Mouse (Mus musculus) T-helper 1 cell (primary cell): ENCODE results near the gene Gm44579.

Experiments
- in situ Hi-C: fragments of 300-600 bp; cut with MboI, MseI; formaldehyde crosslinking; loops from one replicate; pipeline ENCODE4 v1.15.1; 2025; ENCODE audit warnings: high pct_unique_total_duplicates

Gene Gm44579

DNA sequence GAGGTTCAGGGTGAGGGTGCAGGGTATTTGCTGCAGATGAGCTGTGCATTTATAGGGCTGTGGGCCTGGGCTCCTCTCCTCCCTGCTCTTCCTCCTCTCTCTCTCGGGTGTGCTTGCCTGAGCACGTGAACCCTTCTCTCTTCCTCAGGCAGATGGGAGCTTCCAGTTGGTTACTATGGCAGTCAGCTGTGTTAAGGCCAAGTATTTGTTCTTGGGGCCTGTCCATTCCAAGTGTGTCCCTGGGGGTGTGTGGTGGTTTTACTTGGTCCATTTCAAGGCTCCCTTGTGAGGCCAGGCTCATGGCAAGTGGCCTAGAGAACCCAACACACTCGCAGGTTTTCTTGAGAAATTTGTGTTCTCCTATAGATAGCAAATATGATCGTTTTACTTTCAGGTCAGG lies at the start of gene Gm44579, which contains the start of gene Olfr287:
Gene Gm44579, minus strand, starts transcription at position 101 of the 400 bp plus-strand sequence.
Gene Olfr287, minus strand, starts transcription at position 180 of the 400 bp plus-strand sequence.
- in situ Hi-C loops: no loop called here

DNA sequence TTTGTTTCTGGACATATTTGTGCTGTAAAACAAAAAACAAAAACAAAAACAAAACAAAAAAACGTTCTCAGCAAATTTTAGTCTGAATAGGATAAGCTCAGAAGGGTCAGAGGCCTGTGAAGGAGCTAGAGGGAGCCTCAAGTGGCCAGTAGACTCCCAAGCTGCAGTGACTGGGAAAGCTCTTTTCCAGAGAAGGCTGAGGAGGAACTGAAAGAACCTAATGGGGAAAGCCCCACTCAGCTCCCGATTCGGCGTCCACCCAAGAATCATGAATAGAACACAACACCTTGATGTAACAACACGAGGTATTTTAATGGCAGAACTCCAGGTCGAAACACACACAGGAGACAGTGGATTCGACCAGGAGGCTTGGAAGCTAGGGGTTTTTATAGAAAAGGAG lies 37.0 kb upstream of the Gm44579 start:
- in situ Hi-C loops: no loop called here

DNA sequence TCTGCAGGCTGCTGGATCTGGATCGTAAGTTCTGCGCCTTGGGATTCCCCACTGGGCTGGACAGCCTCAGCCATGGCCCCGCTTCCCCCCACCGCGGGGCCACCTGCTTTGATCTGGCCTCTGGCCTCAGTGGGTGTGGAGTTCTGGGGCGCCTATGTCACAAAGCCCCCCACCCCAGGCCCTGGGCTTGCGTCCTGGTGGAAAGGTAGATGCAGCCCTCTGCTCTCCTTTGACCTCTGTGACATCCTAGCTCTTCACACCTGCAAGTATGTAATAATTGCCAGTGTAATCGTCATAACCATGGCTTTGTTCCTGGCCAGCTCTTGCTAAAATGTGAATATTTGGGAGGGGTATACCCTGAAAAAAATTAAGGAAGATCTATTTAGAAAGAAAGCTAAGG lies 36.4 kb upstream of the Gm44579 start, which contains the start of gene H1fnt:
Gene H1fnt, minus strand, starts transcription at position 101 of the 400 bp plus-strand sequence.
- in situ Hi-C loops: no loop called here

DNA sequence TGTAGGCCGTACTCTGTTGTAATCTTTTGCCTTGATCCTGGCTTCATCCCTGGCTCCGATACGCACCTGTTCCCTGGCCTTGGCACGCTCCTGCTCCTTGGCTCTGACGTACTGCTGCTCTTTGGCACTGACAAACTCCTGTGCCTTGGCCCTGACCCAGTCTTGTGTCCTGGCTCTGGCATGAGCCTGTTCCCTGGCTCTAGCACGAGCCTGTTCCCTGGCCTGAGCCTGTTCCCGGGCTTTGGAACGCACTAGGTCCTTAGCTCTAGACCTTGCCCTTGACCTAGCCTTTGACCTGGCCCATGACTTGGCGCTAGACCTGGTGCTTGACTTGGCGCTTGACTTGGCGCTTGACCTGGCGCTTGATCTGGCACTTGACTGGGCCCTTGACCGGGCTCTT lies 35.5 kb upstream of the Gm44579 start:
- in situ Hi-C loops: no loop called here

DNA sequence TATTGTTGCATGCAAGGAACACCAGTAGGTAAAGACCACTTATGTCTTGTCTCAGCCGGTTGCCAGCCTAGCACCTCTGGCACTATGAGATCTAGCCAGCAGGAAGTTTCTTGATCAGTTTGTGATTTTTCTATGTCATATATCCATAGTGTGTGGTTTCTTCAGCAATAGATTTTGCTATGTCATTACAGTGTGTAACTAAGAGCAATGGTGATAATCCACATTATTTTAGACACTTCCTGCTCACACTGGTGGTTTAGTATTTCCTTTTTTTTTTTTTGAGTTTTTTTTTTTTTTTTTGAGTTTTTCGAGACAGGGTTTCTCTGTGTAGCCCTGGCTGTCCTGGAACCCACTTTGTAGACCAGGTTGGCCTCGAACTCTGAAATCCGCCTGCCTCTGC lies 14.7 kb upstream of the Gm44579 start:
- in situ Hi-C loops: no loop called here

DNA sequence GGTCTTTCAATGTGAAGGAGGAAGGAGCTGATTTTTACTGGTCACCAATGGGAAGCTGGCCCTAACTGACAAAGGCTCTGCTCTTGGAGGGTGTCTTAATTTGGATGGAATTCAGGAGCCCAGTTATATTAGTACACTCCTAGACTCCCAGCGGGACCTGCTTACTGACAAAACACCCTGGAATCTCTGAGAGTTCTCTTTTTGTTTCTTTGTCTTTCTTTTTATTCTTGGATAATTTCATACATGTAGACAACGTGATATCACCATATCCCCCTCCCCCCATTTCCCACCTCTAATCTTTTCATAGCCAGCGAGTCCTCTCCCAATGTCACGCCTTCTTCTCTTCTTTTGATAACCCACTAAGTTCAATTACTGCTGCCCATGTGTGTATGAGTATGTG lies 13.6 kb upstream of the Gm44579 start, which contains the start of gene Olfr286:
Gene Olfr286, minus strand, starts transcription at position 101 of the 400 bp plus-strand sequence.
- in situ Hi-C loops: no loop called here

DNA sequence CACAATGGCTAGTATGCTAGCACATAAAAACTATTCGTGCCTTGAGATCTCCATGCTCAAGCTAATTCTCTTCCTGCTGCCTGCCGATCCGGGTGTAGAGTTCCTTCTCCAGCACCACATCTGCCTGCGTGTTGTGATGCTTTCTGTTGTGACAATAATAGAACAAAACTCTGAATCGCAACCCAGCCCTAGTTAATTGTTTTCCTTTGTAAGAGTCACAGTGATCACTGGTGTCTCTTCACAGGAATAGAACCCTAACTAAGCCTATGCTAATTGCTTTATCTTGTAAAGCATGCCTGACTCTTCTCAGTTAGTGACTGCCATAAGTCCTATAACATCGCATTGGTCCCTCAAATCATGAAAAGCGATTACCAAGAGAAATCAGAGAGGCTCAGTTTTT lies 5.3 kb upstream of the Gm44579 start:
- in situ Hi-C loops: no loop called here

DNA sequence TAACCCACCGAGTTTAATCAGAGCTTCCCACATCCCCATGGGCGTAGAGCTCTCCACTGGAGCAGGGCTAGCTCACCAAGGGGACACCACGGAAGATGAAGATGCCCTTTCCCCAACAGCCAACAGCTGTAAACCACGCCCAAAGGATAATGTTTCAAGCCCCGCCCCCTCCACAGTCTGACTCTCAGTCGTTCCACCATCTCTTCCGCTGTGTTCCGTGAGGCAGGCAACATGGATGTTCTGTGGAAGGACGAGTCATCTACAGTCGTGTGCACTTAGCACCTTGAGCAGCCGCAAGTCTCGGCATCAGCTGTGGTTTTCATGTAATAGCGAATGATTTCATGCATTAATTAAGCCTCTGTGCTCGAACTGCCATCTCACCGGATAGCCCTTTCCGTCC lies 4.8 kb upstream of the Gm44579 start:
- in situ Hi-C loops: no loop called here

DNA sequence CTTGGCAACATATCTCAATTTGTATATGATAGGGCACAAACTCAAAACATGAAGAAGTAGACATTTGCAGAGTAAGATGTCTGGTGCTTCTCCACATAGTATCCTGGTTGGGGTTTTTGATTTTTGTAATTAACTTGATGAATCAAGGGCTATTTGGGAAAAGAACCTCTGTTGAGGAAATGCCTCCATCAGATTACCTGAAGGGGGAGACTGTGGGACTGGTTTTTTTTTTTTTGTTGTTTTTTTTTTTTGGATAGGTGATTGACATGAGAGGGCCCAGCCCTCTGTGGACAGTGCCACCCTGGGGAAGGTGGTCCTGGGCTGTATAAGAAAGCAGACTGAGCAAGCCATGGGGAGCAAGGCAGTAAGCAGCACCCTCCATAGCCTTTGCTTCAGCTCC lies 1.6 kb upstream of the Gm44579 start:
- in situ Hi-C loops: no loop called here

DNA sequence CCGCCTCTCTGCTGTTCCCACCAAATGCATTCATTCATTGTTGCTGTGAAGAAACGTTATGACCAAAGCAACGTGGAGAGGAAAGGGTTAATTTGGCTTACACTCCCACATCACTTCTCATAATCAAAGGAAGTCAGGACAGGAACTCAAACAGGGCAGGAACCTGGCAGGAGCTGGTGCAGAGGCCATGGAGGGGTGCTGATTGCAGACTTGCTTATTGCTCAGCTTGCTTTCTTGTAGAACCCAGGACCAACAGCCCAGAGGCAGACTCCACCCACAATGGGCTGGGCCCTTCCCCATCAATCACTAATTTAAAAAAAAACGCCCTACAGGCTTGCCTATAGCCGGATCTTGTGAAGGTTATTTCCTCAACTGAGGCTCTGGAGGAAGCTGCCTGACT lies 6.6 kb downstream of the Gm44579 start:
- in situ Hi-C loops: no loop called here

DNA sequence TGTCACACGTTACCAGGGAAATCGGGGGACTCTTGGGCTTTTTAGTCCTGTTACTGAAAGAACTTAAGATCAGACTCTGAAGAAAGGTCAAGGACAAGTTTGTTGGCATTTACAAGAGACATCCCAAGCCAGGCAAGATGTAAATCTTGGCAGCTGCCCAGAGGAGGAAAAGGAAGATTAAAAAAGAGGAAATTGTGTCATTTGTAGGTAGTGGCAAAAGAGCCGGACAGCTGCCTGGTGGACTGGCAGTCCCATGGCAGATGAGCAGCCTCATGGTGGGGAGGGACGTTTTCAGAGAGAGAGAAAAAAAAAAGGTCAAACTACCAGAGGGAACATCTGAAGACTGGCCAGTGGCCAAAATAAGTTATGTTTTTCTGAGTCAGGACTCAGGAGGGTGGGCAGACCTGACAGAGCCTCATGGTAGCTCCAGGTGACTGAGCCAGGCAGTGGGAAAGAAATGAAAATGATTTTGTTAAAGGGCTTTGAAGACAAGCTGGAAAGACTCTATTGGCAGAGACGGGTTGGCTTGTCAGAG lies 7.4 kb downstream of the Gm44579 start:
- in situ Hi-C loops: no loop called here

DNA sequence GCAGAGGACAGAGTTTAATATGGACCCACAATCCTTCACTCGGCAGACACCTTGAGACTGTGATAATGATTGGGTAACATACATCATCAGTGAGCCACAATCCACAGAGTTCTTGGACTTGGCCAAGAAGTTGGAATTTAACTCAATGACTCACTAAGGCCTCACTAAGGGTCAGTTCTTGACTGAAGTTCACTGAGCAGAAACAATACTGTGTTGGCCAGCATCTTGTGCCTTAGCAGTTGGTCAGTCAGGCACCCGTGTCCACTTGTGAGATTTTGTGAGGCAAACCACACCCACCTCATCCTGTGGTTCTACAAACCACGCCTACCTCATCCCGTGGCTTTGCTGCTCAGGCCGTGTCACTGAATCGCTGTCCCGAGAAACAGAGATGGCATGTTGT lies 11.1 kb downstream of the Gm44579 start:
- in situ Hi-C loops: no loop called here

DNA sequence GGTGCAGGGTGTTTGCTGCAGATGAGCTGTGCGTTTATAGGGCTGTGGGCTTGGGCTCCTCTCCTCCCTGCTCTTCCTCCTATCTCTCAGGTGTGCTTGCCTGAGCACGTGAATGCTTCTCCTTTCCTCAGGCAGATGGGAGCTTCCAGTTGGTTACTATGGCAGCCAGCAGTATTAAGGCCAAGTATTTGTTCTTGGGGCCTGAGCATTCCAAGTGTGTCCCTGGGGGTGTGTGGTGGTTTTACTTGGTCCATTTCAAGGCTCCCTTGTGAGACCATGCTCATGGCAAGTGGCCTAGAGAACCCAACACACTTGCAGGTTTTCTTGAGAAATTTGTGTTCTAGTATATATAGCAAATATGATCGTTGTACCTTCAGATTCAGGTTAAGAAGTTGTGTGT lies 25.3 kb downstream of the Gm44579 start, which contains the start of gene Olfr288:
Gene Olfr288, minus strand, starts transcription at position 101 of the 400 bp plus-strand sequence.
- in situ Hi-C loops: no loop called here

DNA sequence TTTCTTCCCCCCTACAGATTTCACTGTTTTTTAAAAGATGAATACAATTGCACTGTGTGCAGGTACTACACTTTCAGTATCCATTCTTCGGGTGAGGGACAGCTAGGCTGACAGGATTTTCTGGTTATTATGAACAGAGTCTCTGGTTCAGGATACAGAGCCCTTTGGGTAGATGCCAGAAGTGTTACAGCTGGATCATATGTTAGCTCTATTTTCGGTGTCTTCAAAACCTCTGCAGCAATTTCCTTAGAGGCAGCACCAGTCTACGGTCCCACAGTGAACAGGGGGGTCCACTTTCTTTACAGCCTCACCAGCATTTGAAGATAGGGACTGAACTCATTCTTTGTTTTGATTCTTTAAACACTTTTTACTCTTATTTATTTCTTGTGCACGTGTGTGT lies 36.3 kb downstream of the Gm44579 start:
- in situ Hi-C loops: loop anchor here (5.0 to 10.0 kb wide), 2 partner anchors 213 to 320 kb away; no protein-coding TSS in a partner anchor

DNA sequence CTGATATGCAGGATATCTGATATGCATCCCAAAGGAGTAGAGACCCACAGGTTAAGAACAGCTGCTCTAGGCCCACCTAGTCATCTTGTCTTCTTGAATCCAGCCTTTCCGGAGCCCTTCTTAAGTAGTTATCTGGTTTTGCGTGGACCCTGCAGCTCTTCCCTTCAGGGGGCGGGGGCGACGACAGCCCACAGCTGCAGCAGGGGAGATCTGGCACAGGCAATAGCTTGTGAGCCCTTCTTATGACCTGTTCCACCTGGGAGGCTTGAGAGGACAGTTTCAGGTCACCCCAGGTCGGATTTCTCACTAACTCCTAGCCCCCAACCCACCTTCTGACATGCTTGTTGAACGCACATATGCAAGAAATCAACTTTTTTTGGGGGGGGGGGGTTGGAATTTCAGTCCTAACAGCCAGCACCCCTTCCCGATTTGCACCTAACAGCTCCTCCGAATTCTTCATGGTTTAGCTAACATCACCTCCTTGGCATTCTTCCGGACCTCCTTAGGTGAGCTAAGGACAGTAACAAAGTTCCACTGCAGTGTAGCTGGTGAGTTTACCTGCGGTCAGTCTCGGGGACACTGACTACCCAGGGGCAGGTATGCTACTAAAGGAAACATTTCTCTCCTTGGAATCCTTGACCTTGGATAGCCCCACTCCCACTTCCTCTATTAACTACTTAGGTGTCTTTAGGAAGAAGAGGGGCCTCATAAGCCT lies 38.8 kb downstream of the Gm44579 start:
- in situ Hi-C loops: loop anchor here (5.0 to 10.0 kb wide), 2 partner anchors 215 to 323 kb away; no protein-coding TSS in a partner anchor

DNA sequence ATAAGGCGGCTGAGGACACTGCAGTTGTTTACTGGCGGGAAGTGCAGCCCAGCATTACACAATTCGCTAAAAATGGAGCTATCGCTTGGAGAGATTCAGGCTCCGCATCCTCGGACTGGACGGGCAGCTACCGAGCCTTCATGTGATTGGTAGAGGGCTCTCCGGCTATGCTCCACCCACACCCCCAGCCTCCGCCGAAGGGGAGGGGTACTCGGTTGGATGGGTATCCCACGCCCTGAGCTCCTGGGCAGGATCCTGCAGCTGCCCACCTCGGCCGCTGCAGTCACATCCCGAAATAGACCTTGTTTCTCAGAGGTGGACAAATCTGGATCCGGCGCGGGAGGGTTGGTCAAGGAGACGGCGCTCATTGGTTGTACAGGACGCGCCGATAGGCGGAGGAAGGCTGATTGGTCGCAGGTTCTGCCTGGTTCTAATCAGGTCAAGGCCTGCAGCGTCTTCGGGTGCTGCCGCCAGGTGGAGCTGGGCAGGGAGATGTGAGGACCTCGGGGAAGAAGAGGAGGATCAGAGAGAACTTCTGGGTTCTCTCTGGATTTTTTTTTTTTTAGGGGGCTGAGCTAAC lies 39.6 kb downstream of the Gm44579 start:
- in situ Hi-C loops: loop anchor here (5.0 to 10.0 kb wide), 2 partner anchors 216 to 324 kb away; no protein-coding TSS in a partner anchor

DNA sequence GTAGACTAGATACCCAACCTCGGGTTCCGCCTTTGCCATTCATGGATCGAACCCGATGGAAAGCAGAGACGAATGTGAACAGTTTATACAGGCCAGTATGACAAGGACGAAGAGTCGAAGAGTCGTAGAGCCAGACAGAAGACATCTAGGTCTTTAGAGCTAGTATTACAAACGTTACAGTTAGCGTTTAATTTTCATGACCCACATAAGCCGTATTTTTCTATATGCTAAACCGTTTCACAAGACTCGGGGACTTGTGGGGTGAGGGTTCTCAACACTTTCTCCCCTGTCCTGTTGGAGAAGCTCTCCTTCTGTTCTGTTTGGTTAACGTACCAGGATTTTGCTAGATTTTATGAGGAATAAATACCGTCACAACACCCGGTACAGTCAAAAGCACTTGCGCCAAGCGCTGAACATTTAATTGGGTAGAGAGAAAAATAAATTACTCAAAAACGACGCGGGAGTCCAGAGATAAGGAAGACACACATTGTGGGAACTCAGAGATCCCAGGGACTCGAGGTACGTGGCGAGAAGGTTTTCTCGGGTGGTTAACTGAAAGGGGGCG lies 40.1 kb downstream of the Gm44579 start:
- in situ Hi-C loops: loop anchor here (5.0 to 10.0 kb wide), 2 partner anchors 217 to 324 kb away; no protein-coding TSS in a partner anchor

DNA sequence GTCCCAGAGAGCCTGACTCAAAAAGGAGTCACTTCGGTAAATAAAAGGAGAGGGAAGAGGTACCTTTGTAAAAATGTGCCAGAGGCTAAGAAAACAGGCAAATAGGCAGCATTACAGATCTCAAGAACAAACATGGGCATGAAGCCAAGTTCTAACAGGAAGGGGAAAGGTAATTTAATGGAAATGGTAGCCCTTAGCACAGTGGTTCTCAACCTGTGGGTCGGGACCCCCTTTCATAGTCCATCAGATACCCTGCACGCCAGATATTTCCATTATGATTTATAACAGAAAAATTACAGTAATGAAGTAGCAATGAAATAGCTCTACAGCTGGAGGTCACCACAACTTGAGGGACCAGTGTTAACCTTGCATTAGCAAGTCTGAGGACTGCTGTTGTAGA lies 43.5 kb downstream of the Gm44579 start:
- in situ Hi-C loops: no loop called here

DNA sequence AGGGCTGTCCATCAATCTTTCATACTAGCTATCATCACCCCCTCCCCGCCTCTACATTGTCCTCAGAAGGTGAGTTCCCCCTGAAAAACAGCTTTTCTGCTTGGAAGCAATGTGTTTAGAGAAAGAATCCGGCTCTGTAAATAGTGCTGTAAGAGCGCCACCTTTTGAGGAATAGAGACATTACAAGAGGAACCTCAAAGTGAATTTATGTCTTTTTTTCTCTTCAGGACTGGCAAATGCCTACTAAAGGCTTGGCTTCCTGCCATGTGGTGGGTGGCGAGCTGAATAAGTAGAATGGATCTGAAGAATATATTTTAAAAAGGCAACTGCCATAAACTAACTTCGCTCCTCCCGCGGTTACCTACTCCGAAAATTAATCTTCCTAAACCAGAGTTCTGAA lies 47.0 kb downstream of the Gm44579 start:
- in situ Hi-C loops: no loop called here

DNA sequence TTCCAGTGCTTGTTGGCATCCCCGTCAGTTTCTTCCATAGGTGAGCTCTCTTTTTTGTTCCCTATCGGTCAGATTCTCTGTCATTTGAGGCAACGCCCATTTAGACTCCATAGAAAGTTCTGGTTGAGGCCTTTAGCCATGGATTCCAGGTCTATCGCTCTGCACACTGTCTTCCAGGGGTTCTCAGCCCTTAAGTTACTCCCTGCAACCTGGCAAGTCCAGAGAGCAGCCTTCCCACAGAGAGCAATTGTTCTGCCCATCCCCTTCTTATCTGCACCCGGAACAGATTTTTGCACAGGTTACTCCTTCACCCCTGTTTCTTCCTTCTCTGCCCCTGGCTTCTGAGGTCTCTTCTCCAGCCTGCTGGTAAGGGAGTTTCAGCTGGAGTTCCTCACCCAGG lies 48.7 kb downstream of the Gm44579 start:
- in situ Hi-C loops: no loop called here

DNA sequence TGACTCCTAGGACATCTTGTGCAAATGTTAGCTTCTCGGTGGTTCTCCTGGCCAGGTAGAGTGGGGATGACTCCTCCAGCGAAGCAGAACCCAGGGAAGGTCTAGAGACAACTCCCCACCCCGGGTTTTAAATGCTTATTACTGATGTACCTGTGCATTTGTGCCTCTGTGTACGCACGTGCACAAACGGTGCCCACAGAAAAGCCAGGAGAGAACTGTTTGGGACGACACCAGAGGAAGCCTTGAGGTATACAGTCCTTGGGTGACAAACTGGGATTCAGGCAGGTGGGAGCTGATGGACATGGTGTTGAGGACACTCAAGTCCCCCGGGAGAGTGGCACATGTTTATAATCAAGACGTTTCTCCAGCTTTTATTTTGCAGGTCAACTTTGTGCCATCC lies 49.9 kb downstream of the Gm44579 start:
- in situ Hi-C loops: no loop called here

DNA sequence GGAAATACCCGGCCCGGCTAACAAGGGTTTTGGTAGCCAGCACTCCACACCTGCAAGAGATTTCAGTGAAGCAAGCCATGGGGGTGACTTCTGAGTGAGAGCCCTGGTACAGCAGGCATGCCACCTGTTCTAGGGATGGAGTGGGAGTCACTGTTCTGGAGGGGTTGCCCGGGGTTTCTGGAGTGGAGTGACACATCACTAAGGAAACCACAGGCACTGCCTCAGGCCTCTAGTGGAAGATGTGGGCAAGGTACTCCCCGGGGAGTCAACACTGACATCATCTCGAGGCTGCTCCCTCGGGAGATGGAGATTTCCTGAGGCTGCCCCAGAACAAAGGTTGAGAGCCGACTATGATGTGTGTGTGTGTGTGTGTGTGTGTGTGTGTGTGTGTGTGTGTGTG lies 50.4 kb downstream of the Gm44579 start:
- in situ Hi-C loops: no loop called here
